Mouse (Mus musculus) CH12.LX (cell line): ENCODE data around the gene Pld3. TPM values are rescaled to one million over a fixed set of nuclear protein-coding genes. Genes with fewer than 3 reads are reported as not detected.
A peak's percentile ranks its signal among the peaks of the same experiment; 100 is the strongest.

Experiments
- DNase-seq: peaks from one replicate; pipeline ENCODE4 v3.0.0-alpha.2; 2013; ENCODE audit errors: extremely low read depth
- H3K27ac ChIP-seq: 2 replicates; pipeline ENCODE4 v1.5.1; 2012; ENCODE audit warnings: low read depth, mild to moderate bottlenecking, control low read depth, moderate library complexity; ENCODE audit not compliant: insufficient read depth
- H3K27me3 ChIP-seq: replicated peaks from 2 replicates; pipeline ENCODE3; 2012; ENCODE audit warnings: inconsistent platforms
- H3K36me3 ChIP-seq, 2 experiments: replicated peaks in 1 of 2; 2 replicates each; pipeline versions ENCODE3 to v1.6.1; 2012; ENCODE audit warnings: inconsistent platforms in 1 of 2, low read length in 1 of 2, mild to moderate bottlenecking in 1 of 2, mixed read lengths in 1 of 2, moderate library complexity in 1 of 2; ENCODE audit not compliant: control insufficient read depth in 1 of 2, insufficient read depth in 1 of 2
- H3K4me1 ChIP-seq, 2 experiments: 2 replicates each; pipeline ENCODE4 v1.6.1; 2012; ENCODE audit warnings: inconsistent platforms in 1 of 2, moderate library complexity in 1 of 2; ENCODE audit not compliant: insufficient read depth in 2 of 2, control insufficient read depth in 1 of 2
- H3K4me2 ChIP-seq: 2 replicates; pipeline ENCODE4 v1.6.1; 2012; ENCODE audit warnings: low read depth, mild to moderate bottlenecking, control low read depth; ENCODE audit not compliant: poor library complexity, insufficient read depth, severe bottlenecking
- H3K4me3 ChIP-seq, 3 experiments: fragments of 150-350 bp in 1 of 3; sonication (generic) in 1 of 3; replicated peaks in 1 of 3; 2 replicates each; pipeline versions ENCODE3 to v1.5.1; 2011 to 2012; ENCODE audit warnings: low read depth in 2 of 3, low read length in 2 of 3, mild to moderate bottlenecking in 2 of 3, moderate library complexity in 2 of 3, control low read depth in 1 of 3, improper control_type of control experiment in 1 of 3, inconsistent platforms in 1 of 3, mixed read lengths in 1 of 3; ENCODE audit not compliant: poor library complexity in 1 of 3
- H3K79me2 ChIP-seq: replicated peaks from 2 replicates; pipeline ENCODE4 v1.6.1; 2012; ENCODE audit warnings: mild to moderate bottlenecking, moderate library complexity; ENCODE audit not compliant: control insufficient read depth, poor library complexity, insufficient read depth, severe bottlenecking; ENCODE audit errors: extremely low read depth
- H3K9ac ChIP-seq: 2 replicates; pipeline ENCODE4 v1.6.1; 2012; ENCODE audit warnings: low read depth, mild to moderate bottlenecking, control low read depth, moderate library complexity; ENCODE audit not compliant: insufficient read depth
- H3K9me3 ChIP-seq: replicated peaks from 2 replicates; pipeline ENCODE3; 2012; ENCODE audit warnings: low read length, inconsistent platforms, mixed read lengths
- CHD2 ChIP-seq: IDR thresholded peaks from 2 replicates; pipeline ENCODE4 v1.6.1; 2011; ENCODE audit warnings: low read length, improper control_type of control experiment
- CTCF ChIP-seq, 2 experiments: IDR thresholded peaks in 1 of 2; conservative IDR thresholded peaks in 1 of 2; 2 replicates each; pipeline ENCODE4 v1.5.1; 2011 to 2012; ENCODE audit warnings: low read depth in 2 of 2, low read length in 2 of 2, improper control_type of control experiment in 1 of 2, inconsistent platforms in 1 of 2, mild to moderate bottlenecking in 1 of 2, moderate library complexity in 1 of 2
- ELF1 ChIP-seq: IDR thresholded peaks from 2 replicates; pipeline ENCODE4 v1.6.1; 2014; ENCODE audit warnings: low read depth, mild to moderate bottlenecking, inconsistent platforms, low read length, improper control_type of control experiment
- ETS1 ChIP-seq: conservative IDR thresholded peaks from 2 replicates; pipeline ENCODE4 v1.6.1; 2012; ENCODE audit warnings: low read depth, mild to moderate bottlenecking, inconsistent platforms, low read length, improper control_type of control experiment, moderate library complexity
- JUN ChIP-seq: IDR thresholded peaks from 2 replicates; pipeline ENCODE4 v1.6.1; 2011; ENCODE audit warnings: low read depth, mild to moderate bottlenecking, low read length, improper control_type of control experiment, moderate library complexity; ENCODE audit not compliant: insufficient read depth
- JUND ChIP-seq: conservative IDR thresholded peaks from 2 replicates; pipeline ENCODE4 v1.6.1; 2011; ENCODE audit warnings: low read depth, low read length, improper control_type of control experiment
- KAT2A ChIP-seq: IDR thresholded peaks from 2 replicates; pipeline ENCODE4 v1.6.1; 2012; ENCODE audit warnings: low read length, improper control_type of control experiment, inconsistent platforms; ENCODE audit not compliant: insufficient replicate concordance
- MEF2A ChIP-seq: IDR thresholded peaks from 2 replicates; pipeline ENCODE4 v1.6.1; 2014; ENCODE audit warnings: low read depth, mild to moderate bottlenecking, inconsistent platforms, low read length, improper control_type of control experiment, borderline replicate concordance
- MXI1 ChIP-seq: IDR thresholded peaks from 2 replicates; pipeline ENCODE4 v1.6.1; 2011; ENCODE audit warnings: mild to moderate bottlenecking, low read depth, low read length, improper control_type of control experiment
- NRF1 ChIP-seq: IDR thresholded peaks from 2 replicates; pipeline ENCODE4 v1.6.1; 2014; ENCODE audit warnings: low read depth, mild to moderate bottlenecking, inconsistent platforms, low read length, improper control_type of control experiment, moderate library complexity
- PAX5 ChIP-seq: IDR thresholded peaks from 2 replicates; pipeline ENCODE4 v1.6.1; 2012; ENCODE audit warnings: low read length, inconsistent platforms, mixed read lengths
- RAD21 ChIP-seq: IDR thresholded peaks from 2 replicates; pipeline ENCODE4 v1.6.1; 2011; ENCODE audit warnings: low read depth, mild to moderate bottlenecking, low read length, improper control_type of control experiment, moderate library complexity
- SMC3 ChIP-seq: IDR thresholded peaks from 2 replicates; pipeline ENCODE4 v1.6.1; 2011; ENCODE audit warnings: low read depth, low read length, improper control_type of control experiment
- TCF12 ChIP-seq: IDR thresholded peaks from 2 replicates; pipeline ENCODE4 v1.6.1; 2014; ENCODE audit warnings: low read depth, mild to moderate bottlenecking, inconsistent platforms, low read length, improper control_type of control experiment
- ZC3H11A ChIP-seq: IDR thresholded peaks from 2 replicates; pipeline ENCODE4 v1.6.1; 2012; ENCODE audit warnings: low read depth, mild to moderate bottlenecking, inconsistent platforms, low read length, improper control_type of control experiment
- ZKSCAN1 ChIP-seq: IDR thresholded peaks from 2 replicates; pipeline ENCODE4 v1.6.1; 2012; ENCODE audit warnings: low read depth, inconsistent platforms, low read length, improper control_type of control experiment, borderline replicate concordance
- ZNF384 ChIP-seq: IDR thresholded peaks from 2 replicates; pipeline ENCODE4 v1.6.1; 2012; ENCODE audit warnings: low read depth, low read length, improper control_type of control experiment, inconsistent platforms
- dilution Hi-C: fragments of 300-500 bp; cut with MboI; formaldehyde crosslinking; loops from 2 replicates; pipeline ENCODE4 v1.14.3; 2020; ENCODE audit warnings: low sequenced_read_pairs; ENCODE audit not compliant: extremely low pct_unique_long_range_greater_than_20kb, extremely low pct_ligation_motif_present
- in situ Hi-C: fragments of 300-500 bp; cut with MboI; formaldehyde crosslinking; loops from 3 replicates; pipeline ENCODE4 v1.14.3; 2019; ENCODE audit warnings: low sequenced_read_pairs, low pct_ligation_motif_present, low pct_unique_long_range_greater_than_20kb, mixed read lengths
- polyA plus RNA-seq: library from polyadenylated mRNA; unstranded; fragments of >175 nt; gene quantifications from 2 replicates; pipeline ENCODE4 v1.2.1, GENCODE M21; 2012; ENCODE audit warnings: low read depth; ENCODE audit not compliant: insufficient read length
- total RNA-seq, 2 experiments: library from RNA; depleted of rRNA; stranded (reverse); fragments of 300-350 nt in 1 of 2; fragments of >200 nt in 1 of 2; gene quantifications; 2 replicates each; pipeline ENCODE4 v1.2.3; 2012 to 2014

Gene Pld3
- total and polyA plus RNA-seq, 3 experiments = 6.0 to 21.1 (median 14.1) TPM

- Histone ChIP-seq H3K27me3 (no peaks in the 10 kb centered on the region), H3K36me3 (peaks cover 0 to 10% of the 10 kb centered on the region in 2 experiments), H3K79me2 (no peaks in the 10 kb centered on the region), H3K4me3 (no peak overlapping the region), H3K4me2 (no peak overlapping the region), H3K9ac (no peak overlapping the region), H3K4me1 (peaks cover 3 to 37% of the 10 kb centered on the region in 2 experiments), H3K27ac (no peak overlapping the region), H3K9me3 (no peaks in the 10 kb centered on the region)
- TF ChIP-seq JUN = no peak
- no peak for TF ChIP-seq NRF1
- no peak for TF ChIP-seq TCF12
- no peak for TF ChIP-seq CTCF (conservative IDR thresholded peaks at IDR 0.05 in 1 of 2, IDR thresholded peaks at IDR 0.05 in 1 of 2; ENCODE audit: low read depth in 2 of 2, low read length in 2 of 2)
- no peak for TF ChIP-seq MXI1
- no peak for TF ChIP-seq SMC3
- TF ChIP-seq ZKSCAN1 = no peak
- no peak for TF ChIP-seq ELF1
- no peak for TF ChIP-seq ETS1
- in situ Hi-C loops (no loop called here), dilution Hi-C loops (no loop called here)
- no peak for DNase-seq
Observed at GRCm38 (mm10) chr7:27489270-27489869, 63.6 kb downstream of the Pld3 start.

- no peak for DNase-seq
- peaks cover 5 to 40% of the 10 kb centered on the region in 2 experiments for H3K4me1 ChIP-seq
- in situ Hi-C loops (no loop called here), dilution Hi-C loops (no loop called here)
- H3K4me2 ChIP-seq = peak overlapping the region; percentile 87
- H3K79me2 ChIP-seq = no peaks in the 10 kb centered on the region
- H3K27ac ChIP-seq = no peak overlapping the region
- peaks cover 0 to 10% of the 10 kb centered on the region in 2 experiments for H3K36me3 ChIP-seq
- H3K27me3 ChIP-seq = no peaks in the 10 kb centered on the region
- no peak for TF ChIP-seq CTCF (conservative IDR thresholded peaks at IDR 0.05 in 1 of 2, IDR thresholded peaks at IDR 0.05 in 1 of 2; ENCODE audit: low read depth in 2 of 2, low read length in 2 of 2)
- peak; percentile 79 for TF ChIP-seq ZNF384
- TF ChIP-seq ZC3H11A = no peak
- no peak for TF ChIP-seq JUND
- peak; percentile 59 for TF ChIP-seq NRF1
- TF ChIP-seq RAD21 = no peak
- TF ChIP-seq PAX5 = no peak
- no peak for TF ChIP-seq CHD2
- TF ChIP-seq KAT2A = no peak
- no peak for TF ChIP-seq MEF2A
- H3K4me3 ChIP-seq = peak overlapping the region; percentile 59 to 78 (median 69)
- H3K9ac ChIP-seq = peak overlapping the region; percentile 76
- H3K9me3 ChIP-seq = no peaks in the 10 kb centered on the region
Observed at GRCm38 (mm10) chr7:27487740-27488268, 65.2 kb downstream of the Pld3 start.
